Mouse (Mus musculus) erythroid progenitor cell, adult 5-6 weeks (primary cell): Measurements from ENCODE around the gene Akr1c13. TPM values are rescaled to one million over a fixed set of nuclear protein-coding genes. Genes with fewer than 3 reads are reported as not detected.
"Not testable (repeated sequence)": the region's sequence is repeated elsewhere in the genome, so short reads cannot be mapped to it uniquely, and the experiment has no call there.

Experiments
- ATAC-seq: replicated peaks from 2 replicates; pipeline ENCODE4 v1.8.0; 2016; ENCODE audit warnings: moderate number of reproducible peaks, mild to moderate bottlenecking, moderate TSS enrichment, inconsistent platforms; ENCODE audit not compliant: poor library complexity, low FRiP score, severe bottlenecking
- total RNA-seq, 2 experiments: library from RNA; stranded (forward) in 1 of 2; stranded (reverse) in 1 of 2; fragments of 150-400 nt in 1 of 2; fragments of 186-747, 209-891 nt in 1 of 2; gene quantifications; 2 replicates each; pipeline versions ENCODE4 v1.2.3 to v1.2.4; 2015 to 2017; ENCODE audit warnings: low replicate concordance in 2 of 2

Akr1c13 gene
- total RNA-seq (2015; ENCODE audit: low replicate concordance) (5.4 TPM in 1 of 2 replicates, not detected in the other), total RNA-seq (2017; ENCODE audit: low replicate concordance) (2.8 TPM in 1 of 2 replicates, not detected in the other)

- ATAC-seq: no peak
Observed at GRCm38 (mm10) chr13:4190904-4191303, at the start of gene Akr1c13. Akr1c13 (plus strand) TSS chr13:4191150.

GRCm38 (mm10) chr13:4144261-4144660, 46.7 kb upstream of the Akr1c13 start:
- ATAC-seq: no peak

GRCm38 (mm10) chr13:4150518-4150917, 40.4 kb upstream of the Akr1c13 start, which contains the start of gene Akr1c18:
Akr1c18 (minus strand) TSS chr13:4150654.
- no peak for ATAC-seq

- no peak for ATAC-seq
Observed at GRCm38 (mm10) chr13:4152908-4153307, 38.0 kb upstream of the Akr1c13 start.

- no peak for ATAC-seq
Observed at GRCm38 (mm10) chr13:4153593-4153992, 37.4 kb upstream of the Akr1c13 start.

GRCm38 (mm10) chr13:4155286-4155685, 35.7 kb upstream of the Akr1c13 start:
- no peak for ATAC-seq

GRCm38 (mm10) chr13:4168006-4168405, 22.9 kb upstream of the Akr1c13 start:
- ATAC-seq: no peak

GRCm38 (mm10) chr13:4172978-4173377, 18.0 kb upstream of the Akr1c13 start:
- no peak for ATAC-seq

GRCm38 (mm10) chr13:4181321-4181720, 9.6 kb upstream of the Akr1c13 start:
- ATAC-seq: not testable (repeated sequence)

- no peak for ATAC-seq
Observed at GRCm38 (mm10) chr13:4183116-4183515, 7.8 kb upstream of the Akr1c13 start.

GRCm38 (mm10) chr13:4186641-4187411, 4.1 kb upstream of the Akr1c13 start:
- not testable (repeated sequence) for ATAC-seq

GRCm38 (mm10) chr13:4188174-4188573, 2.8 kb upstream of the Akr1c13 start:
- no peak for ATAC-seq

GRCm38 (mm10) chr13:4192511-4192910, 1.6 kb downstream of the Akr1c13 start:
- ATAC-seq: no peak

- ATAC-seq: no peak
Observed at GRCm38 (mm10) chr13:4206147-4206903, 15.4 kb downstream of the Akr1c13 start.

GRCm38 (mm10) chr13:4211560-4212299, 20.8 kb downstream of the Akr1c13 start:
- no peak for ATAC-seq

GRCm38 (mm10) chr13:4212309-4212708, 21.4 kb downstream of the Akr1c13 start:
- ATAC-seq: no peak

- ATAC-seq: not testable (repeated sequence)
Observed at GRCm38 (mm10) chr13:4215496-4215895, 24.5 kb downstream of the Akr1c13 start.

GRCm38 (mm10) chr13:4228441-4228840, 37.5 kb downstream of the Akr1c13 start, which contains the start of gene Akr1c19:
Akr1c19 (plus strand) TSS chr13:4228700.
- no peak for ATAC-seq

- no peak for ATAC-seq
Observed at GRCm38 (mm10) chr13:4230841-4231623, 40.1 kb downstream of the Akr1c13 start.
